Mouse (Mus musculus): Measurements from ENCODE around the gene Sdad1. TPM values are rescaled to one million over a fixed set of nuclear protein-coding genes. Genes with fewer than 3 reads are reported as not detected.
A peak's percentile ranks its signal among the peaks of the same experiment; 100 is the strongest.

Gene Sdad1
- polyA plus RNA-seq, 1 experiment from 2014 or later = 37.1 TPM

GRCm38 (mm10) chr5:92256218-92256617 is 54.1 kb downstream of the Sdad1 start, which contains the start of gene Ppef2:
Gene Ppef2 (minus strand): TSS chr5:92256278.
- ATAC-seq (ENCODE audit: insufficient number of reproducible peaks, low FRiP score, low TSS enrichment, low read depth) = no peak
- Histone ChIP-seq H3K9me3 (no peaks in the 10 kb centered on the region), H3K4me3 (no peak within 1 kb of the TSS), H3K4me2 (no peak within 1 kb of the TSS), H3K9ac (no peak within 1 kb of the TSS), H3K36me3 (no peaks in the 10 kb centered on the region), H3K27ac (no peak within 1 kb of the TSS), H3K4me1 (peaks cover 6% of the 10 kb centered on the region), H3K27me3 (no peaks in the 10 kb centered on the region)
- 18% methylated on average over 6 of the region's 6 CpGs for WGBS

- H3K27ac ChIP-seq = no peak overlapping the region
- H3K36me3 ChIP-seq = no peaks in the 10 kb centered on the region
- 60% methylated on average over 6 of the region's 6 CpGs for WGBS
- H3K9ac ChIP-seq = no peak overlapping the region
- no peak for ATAC-seq (ENCODE audit: insufficient number of reproducible peaks, low FRiP score, low TSS enrichment, low read depth)
- peaks cover 6% of the 10 kb centered on the region for H3K4me1 ChIP-seq
- no peaks in the 10 kb centered on the region for H3K27me3 ChIP-seq
- H3K9me3 ChIP-seq = no peaks in the 10 kb centered on the region
- H3K4me2 ChIP-seq = no peak overlapping the region
- no peak overlapping the region for H3K4me3 ChIP-seq
Observed at GRCm38 (mm10) chr5:92254476-92254875, 55.8 kb downstream of the Sdad1 start.

GRCm38 (mm10) chr5:92252797-92253343 is 57.4 kb downstream of the Sdad1 start:
- Histone ChIP-seq H3K27ac (no peak overlapping the region), H3K4me1 (peaks cover 6% of the 10 kb centered on the region), H3K9me3 (no peaks in the 10 kb centered on the region), H3K27me3 (no peaks in the 10 kb centered on the region), H3K9ac (no peak overlapping the region), H3K4me3 (no peak overlapping the region), H3K36me3 (no peaks in the 10 kb centered on the region), H3K4me2 (no peak overlapping the region)
- WGBS = 26% methylated on average over 18 of the region's 18 CpGs
- no peak for ATAC-seq (ENCODE audit: insufficient number of reproducible peaks, low FRiP score, low TSS enrichment, low read depth)

- Histone ChIP-seq H3K27me3 (no peaks in the 10 kb centered on the region), H3K36me3 (no peaks in the 10 kb centered on the region), H3K9me3 (no peaks in the 10 kb centered on the region), H3K4me2 (no peak overlapping the region), H3K9ac (no peak overlapping the region), H3K27ac (no peak overlapping the region), H3K4me3 (no peak overlapping the region), H3K4me1 (peaks cover 6% of the 10 kb centered on the region)
- 90% methylated on average over 6 of the region's 6 CpGs for WGBS
- ATAC-seq (ENCODE audit: insufficient number of reproducible peaks, low FRiP score, low TSS enrichment, low read depth) = no peak
Observed at GRCm38 (mm10) chr5:92252031-92252430, 58.2 kb downstream of the Sdad1 start.

- peaks cover 6% of the 10 kb centered on the region for H3K4me1 ChIP-seq
- H3K36me3 ChIP-seq = no peaks in the 10 kb centered on the region
- no peaks in the 10 kb centered on the region for H3K9me3 ChIP-seq
- no peak overlapping the region for H3K4me3 ChIP-seq
- no peak overlapping the region for H3K4me2 ChIP-seq
- H3K27ac ChIP-seq = no peak overlapping the region
- no peak overlapping the region for H3K9ac ChIP-seq
- ATAC-seq (ENCODE audit: insufficient number of reproducible peaks, low FRiP score, low TSS enrichment, low read depth) = no peak
- WGBS = 80% methylated on average over 11 of the region's 11 CpGs
- H3K27me3 ChIP-seq = no peaks in the 10 kb centered on the region
Observed at GRCm38 (mm10) chr5:92248614-92249013, 61.7 kb downstream of the Sdad1 start.

- no peaks in the 10 kb centered on the region for H3K9me3 ChIP-seq
- H3K27me3 ChIP-seq = no peaks in the 10 kb centered on the region
- H3K4me2 ChIP-seq = no peak overlapping the region
- no peaks in the 10 kb centered on the region for H3K36me3 ChIP-seq
- H3K9ac ChIP-seq = no peak overlapping the region
- no peak overlapping the region for H3K4me3 ChIP-seq
- H3K27ac ChIP-seq = no peak overlapping the region
- no peak for ATAC-seq (ENCODE audit: insufficient number of reproducible peaks, low FRiP score, low TSS enrichment, low read depth)
- H3K4me1 ChIP-seq = no peaks in the 10 kb centered on the region
- 87% methylated on average over 9 of the region's 9 CpGs for WGBS
Observed at GRCm38 (mm10) chr5:92245483-92245882, 64.8 kb downstream of the Sdad1 start.

- Histone ChIP-seq H3K9ac (no peak overlapping the region), H3K4me1 (no peaks in the 10 kb centered on the region), H3K27ac (no peak overlapping the region), H3K27me3 (no peaks in the 10 kb centered on the region), H3K4me3 (no peak overlapping the region), H3K4me2 (no peak overlapping the region), H3K36me3 (no peaks in the 10 kb centered on the region), H3K9me3 (no peaks in the 10 kb centered on the region)
- no peak for ATAC-seq (ENCODE audit: insufficient number of reproducible peaks, low FRiP score, low TSS enrichment, low read depth)
- WGBS = 94% methylated on average over 2 of the region's 2 CpGs
Observed at GRCm38 (mm10) chr5:92244900-92245299, 65.4 kb downstream of the Sdad1 start.

GRCm38 (mm10) chr5:92240769-92241168 is 69.5 kb downstream of the Sdad1 start:
- Histone ChIP-seq H3K36me3 (no peaks in the 10 kb centered on the region), H3K4me1 (0 out of 2 replicates have a peak, but pooled peaks cover 3% of the 10 kb centered on the region), H3K4me3 (no peak overlapping the region), H3K27me3 (no peaks in the 10 kb centered on the region), H3K9ac (no peak overlapping the region), H3K4me2 (no peak overlapping the region), H3K9me3 (no peaks in the 10 kb centered on the region), H3K27ac (no peak overlapping the region)
- whole genome bisulfite sequencing = 90% methylated on average over 12 of the region's 12 CpGs
- ATAC-seq (ENCODE audit: insufficient number of reproducible peaks, low FRiP score, low TSS enrichment, low read depth) = no peak

- H3K4me3 ChIP-seq = no peak overlapping the region
- H3K36me3 ChIP-seq = no peaks in the 10 kb centered on the region
- H3K27ac ChIP-seq = no peak overlapping the region
- no peak overlapping the region for H3K9ac ChIP-seq
- H3K9me3 ChIP-seq = no peaks in the 10 kb centered on the region
- H3K27me3 ChIP-seq = no peaks in the 10 kb centered on the region
- peak; percentile 24; the same call in 1 of the 2 replicates for ATAC-seq (ENCODE audit: insufficient number of reproducible peaks, low FRiP score, low TSS enrichment, low read depth)
- H3K4me1 ChIP-seq = 0 out of 2 replicates have a peak, but pooled peaks cover 3% of the 10 kb centered on the region
- no peak overlapping the region for H3K4me2 ChIP-seq
- WGBS = 46% methylated on average over 29 of the region's 29 CpGs
Observed at GRCm38 (mm10) chr5:92239333-92240232, 70.7 kb downstream of the Sdad1 start.

- Histone ChIP-seq H3K9me3 (no peaks in the 10 kb centered on the region), H3K4me2 (no peak overlapping the region), H3K9ac (no peak overlapping the region), H3K4me3 (no peak overlapping the region), H3K27me3 (no peaks in the 10 kb centered on the region), H3K4me1 (0 out of 2 replicates have a peak, but pooled peaks cover 3% of the 10 kb centered on the region), H3K36me3 (no peaks in the 10 kb centered on the region), H3K27ac (no peak overlapping the region)
- ATAC-seq (ENCODE audit: insufficient number of reproducible peaks, low FRiP score, low TSS enrichment, low read depth) = no peak
- 57% methylated on average over 5 of the region's 5 CpGs for WGBS
Observed at GRCm38 (mm10) chr5:92234939-92235557, 75.2 kb downstream of the Sdad1 start.
